Mouse (Mus musculus): ENCODE results near the gene Atp2b2.

Atp2b2 gene

DNA sequence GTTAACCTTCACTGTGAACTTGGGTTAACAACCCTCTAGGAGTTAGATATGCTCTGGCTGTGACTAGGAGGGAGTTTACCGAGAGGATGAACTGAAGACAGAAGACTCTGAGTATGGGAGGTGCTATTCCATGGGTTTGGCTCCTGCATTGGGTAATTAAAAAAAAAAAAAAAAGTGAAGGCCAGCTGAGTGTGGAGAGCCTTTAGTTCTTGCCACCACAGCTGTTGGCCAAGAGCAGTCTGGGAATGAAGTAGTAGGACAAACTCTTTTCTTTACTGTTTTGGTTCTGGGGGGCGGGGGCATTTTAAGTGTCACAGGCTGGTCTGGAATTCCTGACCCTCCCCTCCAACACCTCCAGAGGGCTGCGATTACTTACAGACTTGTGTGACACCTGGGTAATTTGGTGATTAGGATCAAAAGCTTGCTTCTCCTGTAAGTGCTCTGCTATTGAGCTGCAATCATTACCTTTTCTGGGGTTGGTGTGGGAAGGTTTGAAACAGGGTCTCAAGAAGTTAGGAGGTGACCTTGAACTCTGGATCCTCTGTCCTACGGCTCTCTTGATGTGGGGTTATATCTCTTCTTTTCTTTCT lies 346.6 kb downstream of the Atp2b2 start:
- no peak for DNase-seq

GRCm38 (mm10) chr6:113695203-113695602 lies 347.2 kb downstream of the Atp2b2 start:
- no peak for DNase-seq
